Mouse (Mus musculus) hematopoietic multipotent progenitor cell, adult 10-12 weeks (in vitro differentiated cells): ENCODE measurements around the gene Spert. TPM values are rescaled to one million over a fixed set of nuclear protein-coding genes. Genes with fewer than 3 reads are reported as not detected.

Source experiments
- polyA plus RNA-seq: library from polyadenylated mRNA; stranded (reverse); fragments of >175 nt; gene quantifications from 2 replicates; pipeline ENCODE4 v1.2.3, GENCODE M21; 2012; ENCODE audit warnings: low replicate concordance

Spert gene
- not detected in 2 replicates for polyA plus RNA-seq

DNA sequence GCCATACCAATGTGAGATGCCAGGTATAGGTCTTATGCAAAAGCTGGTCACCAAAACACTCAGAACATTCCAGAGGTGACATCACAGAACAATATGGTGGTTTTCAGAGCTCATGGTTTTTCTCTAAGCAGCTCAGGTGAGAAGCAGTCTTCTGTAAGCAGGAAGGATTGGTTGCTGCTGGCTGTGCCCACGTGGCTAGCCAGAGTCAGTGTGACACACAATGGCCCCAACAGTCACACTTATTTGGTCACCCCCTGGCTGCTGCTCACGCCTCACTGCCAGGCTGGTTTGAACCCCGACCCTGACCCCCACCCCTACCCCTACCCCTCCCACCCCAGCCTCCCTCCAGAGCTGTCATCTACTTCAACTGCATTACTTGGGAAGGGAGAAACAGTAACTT, at the start of gene Spert:
Spert (minus strand) TSS at position 139 of the 400 bp plus-strand sequence.

GRCm38 (mm10) chr14:75642080-75642479, 49.2 kb upstream of the Spert start, which contains the start of gene Erich6b:
TSS of gene Erich6b (plus strand) at chr14:75642259.

Other genes starting within 250 kb of the Spert start
- 0.07 and 0.11 TPM in 2 replicates for gene Siah3, start 137.1 kb downstream of the Spert start, polyA plus RNA-seq
- gene Erich6b, start 49.1 kb upstream of the Spert start, polyA plus RNA-seq: not detected in 2 replicates
- gene Cog3, start 161.4 kb upstream of the Spert start, polyA plus RNA-seq: 3.6 and 6.0 TPM in 2 replicates
- 31.7 and 47.4 TPM in 2 replicates for gene Slc25a30, start 193.9 kb upstream of the Spert start, polyA plus RNA-seq